Mouse (Mus musculus): ENCODE results near the gene Pik3r5.

DNA sequence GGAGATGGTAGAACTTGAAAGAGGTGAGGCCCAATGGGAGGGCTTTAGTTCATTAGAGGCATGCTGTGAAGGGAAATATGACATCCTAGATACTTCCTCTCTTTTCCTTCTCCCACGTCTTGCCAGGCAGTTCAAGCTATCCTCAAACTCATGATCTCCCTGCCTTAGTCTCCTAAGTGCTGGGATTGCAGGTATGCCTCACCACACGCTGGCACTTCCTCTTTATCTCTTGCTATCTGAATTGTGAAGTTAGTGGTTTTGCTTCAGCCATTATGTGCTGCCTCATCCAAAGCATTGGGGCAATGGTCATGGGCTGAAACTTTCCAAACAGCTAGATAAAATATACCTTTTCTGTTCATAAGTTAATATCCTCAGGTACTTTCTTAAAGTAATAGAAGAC lies 77.3 kb downstream of the Pik3r5 start:
- no peak for TF ChIP-seq GATA1 (IDR thresholded peaks at IDR 0.05; ENCODE audit: borderline replicate concordance, low read length)
- no peak for TF ChIP-seq FLI1 (IDR thresholded peaks at IDR 0.05; ENCODE audit: low read length)
